In genomic region chr2:25576965-25577891, GRCm38 (mm10) we compare ENCODE assay signal across 8 mouse cellular contexts. TPM values are rescaled to one million over a fixed set of nuclear protein-coding genes. Genes with fewer than 3 reads are reported as not detected.
DNase-seq lines count a peak whose midpoint lies in the region; ATAC-seq and TF ChIP-seq lines count a peak whose summit lies in the region.

No protein-coding gene starts in this region.

- DNase-seq in layer of hippocampus, adult 2 months (ENCODE audit: low spot score in 2 of 2): no peak
- no peak for DNase-seq in layer of hippocampus, adult 9-10 months (ENCODE audit: low spot score)
- peak; percentile 36 for DNase-seq in T-cell, adult 2 months (ENCODE audit: low spot score)
- DNase-seq in cerebellum, postnatal 36 days: peak; percentile 49 to 51
- DNase-seq in adrenal gland, adult 8-10 months: no peak
- no peak for DNase-seq in urinary bladder, postnatal 25 days (ENCODE audit: low spot score)

- no peak for ATAC-seq in intestine, embryonic 15.5 days
- no peak for ATAC-seq in neural tube, embryonic 13.5 days (ENCODE audit: low read depth)

- no peak for TF ChIP-seq CTCF in layer of hippocampus, adult 2 months (conservative IDR thresholded peaks at IDR 0.05)

- H3K4me2 ChIP-seq in intestine, embryonic 15.5 days (replicated peaks): peak overlapping the region; percentile 62
- H3K4me2 ChIP-seq in neural tube, embryonic 13.5 days: peak overlapping the region; percentile 44

- WGBS in intestine, embryonic 15.5 days: 23% methylated on average over 92 of the region's 92 CpGs
- WGBS in neural tube, embryonic 13.5 days: 12% methylated on average over 92 of the region's 92 CpGs

- H3K9me3 ChIP-seq in intestine, embryonic 15.5 days: no peaks in the 10 kb centered on the region
- no peaks in the 10 kb centered on the region for H3K9me3 ChIP-seq in neural tube, embryonic 13.5 days

- peak overlapping the region; percentile 93 for H3K27ac ChIP-seq in layer of hippocampus, adult 2 months
- no peak overlapping the region for H3K27ac ChIP-seq in intestine, embryonic 15.5 days
- no peak overlapping the region for H3K27ac ChIP-seq in neural tube, embryonic 13.5 days (replicated peaks)

- no peaks in the 10 kb centered on the region for H3K36me3 ChIP-seq in intestine, embryonic 15.5 days
- H3K36me3 ChIP-seq in neural tube, embryonic 13.5 days: peaks cover 12% of the 10 kb centered on the region; the same call in 1 of the 2 replicates

- no peak overlapping the region for H3K4me3 ChIP-seq in layer of hippocampus, adult 2 months
- H3K4me3 ChIP-seq in intestine, embryonic 15.5 days (replicated peaks): peak overlapping the region; percentile 28
- H3K4me3 ChIP-seq in neural tube, embryonic 13.5 days: peak overlapping the region; percentile 24

- peak overlapping the region; percentile 26 for H3K9ac ChIP-seq in intestine, embryonic 15.5 days
- H3K9ac ChIP-seq in neural tube, embryonic 13.5 days: peak overlapping the region; percentile 45

- peaks cover 51% of the 10 kb centered on the region for H3K27me3 ChIP-seq in intestine, embryonic 15.5 days (replicated peaks)
- H3K27me3 ChIP-seq in neural tube, embryonic 13.5 days: peaks cover 56% of the 10 kb centered on the region

- H3K4me1 ChIP-seq in intestine, embryonic 15.5 days (replicated peaks): peaks cover 74% of the 10 kb centered on the region
- peaks cover 82% of the 10 kb centered on the region for H3K4me1 ChIP-seq in neural tube, embryonic 13.5 days (replicated peaks)

RNA-seq across cellular contexts. Expression of gene Phpt1, which starts 2.2 kb away (rescaled TPM):
- 10 to 100 TPM; 59.1 to 67.5 TPM for total RNA-seq in layer of hippocampus, adult 2 months (2021)
- polyA plus RNA-seq in intestine, embryonic 15.5 days (2015; fragmentation: Nextera tagmentation; extraction: Ambion mirVana): 163 and 190 TPM in 2 replicates
- polyA plus RNA-seq in neural tube, embryonic 13.5 days (2015; fragmentation: Nextera tagmentation; extraction: Ambion mirVana): 180 and 188 TPM in 2 replicates
- total RNA-seq in adrenal gland, adult 8-10 months (2022): 10 to 100 TPM; 61.3 to 76.9 (median 66.1) TPM

RNA-seq across cellular contexts. Expression of gene Mamdc4, which starts 2.6 kb away (rescaled TPM):
- 1 to 10 TPM; 2.8 to 3.5 TPM for total RNA-seq in layer of hippocampus, adult 2 months (2021)
- polyA plus RNA-seq in intestine, embryonic 15.5 days (2015; fragmentation: Nextera tagmentation; extraction: Ambion mirVana): 297 and 389 TPM in 2 replicates
- polyA plus RNA-seq in neural tube, embryonic 13.5 days (2015; fragmentation: Nextera tagmentation; extraction: Ambion mirVana): 2.5 and 3.4 TPM in 2 replicates
- total RNA-seq in adrenal gland, adult 8-10 months (2022): 10 to 100 TPM in 1 of 4 experiments, 1 to 10 TPM in 3; 1.4 to 11.0 (median 4.0) TPM

RNA-seq across cellular contexts. Expression of gene Ajm1, which starts 4.3 kb away (rescaled TPM):
- 100 to 1,000 TPM; 106 to 120 TPM for total RNA-seq in layer of hippocampus, adult 2 months (2021)
- polyA plus RNA-seq in intestine, embryonic 15.5 days (2015; fragmentation: Nextera tagmentation; extraction: Ambion mirVana): 1.7 and 2.9 TPM in 2 replicates
- 7.1 and 8.4 TPM in 2 replicates for polyA plus RNA-seq in neural tube, embryonic 13.5 days (2015; fragmentation: Nextera tagmentation; extraction: Ambion mirVana)
- total RNA-seq in adrenal gland, adult 8-10 months (2022): 1 to 10 TPM; 1.6 to 4.8 (median 3.8) TPM

RNA-seq across cellular contexts. Expression of gene Edf1, which starts 19.6 kb away (rescaled TPM):
- total RNA-seq in layer of hippocampus, adult 2 months (2021): 100 to 1,000 TPM; 193 to 200 TPM
- polyA plus RNA-seq in intestine, embryonic 15.5 days (2015; fragmentation: Nextera tagmentation; extraction: Ambion mirVana): 339 and 367 TPM in 2 replicates
- 426 and 453 TPM in 2 replicates for polyA plus RNA-seq in neural tube, embryonic 13.5 days (2015; fragmentation: Nextera tagmentation; extraction: Ambion mirVana)
- 100 to 1,000 TPM; 149 to 331 (median 215) TPM for total RNA-seq in adrenal gland, adult 8-10 months (2022)

RNA-seq across cellular contexts. Expression of gene Traf2, which starts 30.5 kb away (rescaled TPM):
- 10 to 100 TPM; 10.9 to 12.0 TPM for total RNA-seq in layer of hippocampus, adult 2 months (2021)
- polyA plus RNA-seq in intestine, embryonic 15.5 days (2015; fragmentation: Nextera tagmentation; extraction: Ambion mirVana): 26.7 and 32.4 TPM in 2 replicates
- 19.2 and 20.8 TPM in 2 replicates for polyA plus RNA-seq in neural tube, embryonic 13.5 days (2015; fragmentation: Nextera tagmentation; extraction: Ambion mirVana)
- 10 to 100 TPM; 22.6 to 35.3 (median 30.6) TPM for total RNA-seq in adrenal gland, adult 8-10 months (2022)

Comparison
In these comparisons a context has a peak if more than half of its experiments do, and no peak if none do; other contexts are left out.
1. DNase-seq: peak in T-cell, adult 2 months (single experiment) and cerebellum, postnatal 36 days (2 of 2); none in layer of hippocampus, adult 2 months (0 of 2), layer of hippocampus, adult 9-10 months (single experiment), adrenal gland, adult 8-10 months (single experiment) and urinary bladder, postnatal 25 days (single experiment).
2. RNA of gene Ajm1, which starts 4.3 kb away (total RNA-seq): 106 to 120 TPM in layer of hippocampus, adult 2 months; 1.6 to 4.8 TPM in adrenal gland, adult 8-10 months; every median in the first group is over 10 times any median in the second.